Mouse (Mus musculus): ENCODE measurements at regions not wholly inside any gene's neighbourhood (a gene's known extent, or its start where the extent isn't known, plus 50 kb on each side); places are given as distances from the start of the nearest gene placed in this dataset.
A peak's percentile ranks its signal among the peaks of the same experiment; 100 is the strongest.

DNA sequence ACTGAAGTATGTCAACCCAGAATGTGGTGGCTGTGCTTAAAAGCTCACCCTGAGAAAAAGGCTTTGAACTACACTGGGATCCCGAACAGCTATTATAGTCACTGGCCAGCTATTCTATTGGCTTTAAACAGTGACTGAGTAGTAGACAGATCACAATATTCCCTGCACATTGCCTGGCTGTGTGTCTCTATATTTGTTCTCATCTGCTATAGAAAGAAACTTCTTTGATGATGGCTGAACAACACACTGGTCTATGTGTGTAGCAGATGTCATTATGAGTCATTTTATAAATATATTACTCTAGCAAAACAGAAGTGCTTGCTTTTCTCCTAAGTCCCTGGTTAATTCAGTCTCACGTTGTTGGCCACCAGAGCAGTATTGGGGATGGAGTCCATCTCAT is 152.1 kb upstream of the Slco6d1 start:
- DNase-seq (ENCODE audit: low spot score) = no peak

DNA sequence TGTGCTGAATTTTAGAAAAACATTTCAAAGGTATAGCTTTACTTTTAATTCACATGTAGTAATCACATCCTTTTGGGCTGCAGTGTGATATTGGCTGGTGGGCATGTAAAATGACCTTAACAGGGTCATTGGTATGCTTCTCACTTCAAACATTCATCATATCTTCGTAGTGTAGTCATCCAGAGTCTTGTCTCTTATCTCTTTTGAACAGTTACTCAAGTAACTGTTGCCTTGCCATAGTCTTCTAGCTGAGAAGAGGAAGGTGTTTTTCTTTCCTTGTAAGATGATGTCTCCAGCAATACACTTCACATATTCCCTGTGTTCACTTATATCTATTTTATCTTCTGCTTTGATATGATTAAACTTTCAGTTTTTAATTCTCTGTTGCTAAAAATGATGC is 150.7 kb upstream of the Slco6d1 start:
- no peak for DNase-seq (ENCODE audit: low spot score)

DNA sequence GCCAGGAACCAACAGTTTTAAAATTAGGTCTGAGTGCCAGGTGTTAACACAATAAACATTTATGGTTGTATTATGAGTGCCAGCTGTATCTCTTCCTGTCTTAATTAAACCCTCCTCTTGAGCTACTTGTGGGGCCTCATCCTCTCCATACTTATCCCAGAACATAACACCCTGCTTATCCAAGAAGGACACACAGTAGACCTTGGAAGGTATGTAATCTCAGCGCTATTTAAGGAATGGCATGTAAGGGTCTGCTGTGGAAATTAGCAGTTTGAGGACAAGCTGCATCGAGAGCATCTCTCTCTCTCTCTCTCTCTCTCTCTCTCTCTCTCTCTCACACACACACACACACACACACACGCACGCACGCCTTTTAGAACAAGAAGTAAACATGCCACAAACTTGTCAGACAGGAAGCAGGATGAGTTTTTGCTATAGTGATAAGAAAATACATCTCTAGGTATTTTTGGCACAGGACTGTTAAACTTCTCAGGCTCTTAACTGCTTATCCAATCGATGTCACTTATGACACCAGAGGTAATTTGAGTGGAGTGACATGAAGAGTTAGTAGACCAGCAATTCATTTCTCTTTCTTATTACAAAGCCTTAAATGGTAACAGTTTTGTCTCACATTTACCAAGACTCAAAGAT is 146.8 kb upstream of the Slco6d1 start:
- no peak for DNase-seq (ENCODE audit: low spot score)

DNA sequence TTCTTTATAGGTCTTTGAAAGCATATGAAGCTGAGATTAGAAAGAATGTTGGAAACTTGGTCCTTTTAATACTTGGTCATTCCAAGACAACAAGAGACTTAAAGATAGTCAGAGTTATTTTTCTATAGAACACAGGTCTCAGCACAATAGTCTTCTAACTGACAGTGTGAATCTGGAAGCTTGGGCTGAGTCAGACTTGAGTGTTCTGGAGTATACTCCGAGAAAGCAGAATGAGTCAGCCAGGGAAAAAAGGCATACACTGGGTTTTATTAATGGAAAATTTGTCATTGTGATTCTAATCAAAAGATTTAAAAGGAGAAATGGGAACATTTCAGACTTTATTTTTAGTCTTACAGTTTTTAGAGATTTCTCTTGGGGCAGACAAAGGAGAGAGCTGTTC is 145.4 kb upstream of the Slco6d1 start:
- no peak for DNase-seq (ENCODE audit: low spot score)

DNA sequence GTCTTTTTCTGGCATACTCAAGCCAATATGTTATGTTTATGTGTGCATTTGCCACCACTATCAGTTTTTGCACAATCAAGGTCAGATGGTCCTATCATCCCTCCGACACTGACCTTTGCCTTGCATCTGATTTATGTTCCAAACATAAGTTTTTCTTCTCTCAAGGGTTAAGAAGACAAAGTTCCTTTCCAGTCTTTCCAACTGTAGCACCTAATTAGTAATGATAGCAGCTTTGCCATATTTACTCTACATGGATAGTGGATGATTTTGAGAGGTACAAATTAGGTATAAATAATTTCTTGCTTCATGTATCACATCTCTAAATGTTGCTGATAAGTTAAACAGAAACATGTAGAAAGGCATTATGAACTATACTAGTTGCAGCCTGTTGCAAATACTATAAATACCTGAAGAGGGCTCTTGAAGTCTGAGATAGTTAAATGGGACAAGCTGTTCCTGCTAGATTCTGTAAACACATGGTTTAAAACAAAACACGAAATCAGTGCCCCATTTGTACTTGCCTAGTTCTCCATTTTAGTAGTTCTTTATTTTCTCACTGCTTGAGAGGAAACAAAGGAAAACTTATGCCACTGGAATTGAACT is 141.4 kb upstream of the Slco6d1 start:
- no peak for DNase-seq (ENCODE audit: low spot score)

DNA sequence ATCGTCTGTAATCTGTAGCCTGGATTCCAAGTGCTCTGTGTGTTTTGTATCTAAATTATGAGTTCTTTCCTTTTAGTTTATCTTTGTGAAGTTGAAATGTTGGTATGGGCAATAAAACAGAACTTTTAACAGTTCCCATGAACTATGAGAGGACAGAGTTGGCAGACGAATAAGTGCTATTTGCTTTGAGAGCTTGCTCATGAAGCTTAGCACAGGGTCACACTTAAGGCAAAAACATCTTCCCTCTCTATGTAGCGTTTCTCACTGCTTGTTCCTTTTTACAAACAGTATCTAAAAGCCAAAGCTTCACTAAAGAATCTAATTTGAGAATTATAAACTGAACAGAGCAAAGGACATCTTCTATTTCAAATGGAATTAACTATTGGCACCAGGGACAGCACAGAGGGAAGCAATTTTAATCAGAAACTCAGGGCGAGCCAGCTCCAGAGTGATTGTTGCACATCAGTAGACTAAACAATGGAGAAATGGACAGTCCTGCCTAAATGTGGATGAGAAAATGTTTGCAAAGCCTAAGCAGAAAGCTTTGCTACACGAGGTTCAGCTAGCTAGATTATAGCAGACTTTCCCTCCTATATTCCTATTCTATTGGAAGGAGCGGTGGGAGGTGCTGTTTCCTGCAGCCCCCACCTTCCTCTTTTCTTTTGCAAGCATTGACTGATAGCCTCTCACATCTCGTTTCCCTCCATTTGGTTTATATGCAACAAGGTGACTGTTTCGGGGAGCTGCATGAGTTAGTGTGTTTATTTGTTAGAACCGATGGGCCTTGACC is 140.5 kb upstream of the Slco6d1 start:
- peak; percentile 8 for DNase-seq (ENCODE audit: low spot score)

DNA sequence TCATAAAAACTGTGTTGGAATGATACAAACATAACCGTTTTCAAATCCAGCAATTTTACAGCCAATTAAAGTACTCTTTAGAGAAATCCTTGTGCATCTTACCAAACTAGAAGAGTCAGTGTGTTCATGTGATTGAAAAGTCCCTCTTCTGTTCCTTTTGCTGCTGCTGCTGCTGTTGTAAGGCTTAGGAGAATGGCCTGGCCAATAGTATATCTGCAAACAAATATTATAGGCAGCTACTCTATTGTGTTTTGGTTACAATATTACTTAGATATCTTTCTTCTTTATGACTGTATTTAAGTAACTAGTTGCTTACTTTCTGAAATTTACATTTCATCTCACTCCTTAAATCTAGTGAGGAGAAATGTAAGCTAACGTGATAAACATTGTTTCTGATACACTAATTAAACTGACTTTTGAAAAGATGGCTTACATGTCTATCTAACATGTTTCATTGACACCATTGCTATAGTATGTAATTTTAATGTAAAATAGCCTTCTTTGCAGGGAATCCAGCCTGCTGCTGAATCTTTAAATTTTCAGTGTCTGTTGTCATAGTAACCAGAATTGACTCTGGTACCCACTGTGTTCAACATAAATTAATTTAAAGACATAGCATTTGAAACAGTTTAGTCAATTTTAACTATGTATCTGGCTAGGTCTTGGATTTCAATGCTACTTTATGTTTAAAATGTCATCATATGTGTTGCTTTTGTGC is 139.7 kb upstream of the Slco6d1 start:
- no peak for DNase-seq (ENCODE audit: low spot score)

DNA sequence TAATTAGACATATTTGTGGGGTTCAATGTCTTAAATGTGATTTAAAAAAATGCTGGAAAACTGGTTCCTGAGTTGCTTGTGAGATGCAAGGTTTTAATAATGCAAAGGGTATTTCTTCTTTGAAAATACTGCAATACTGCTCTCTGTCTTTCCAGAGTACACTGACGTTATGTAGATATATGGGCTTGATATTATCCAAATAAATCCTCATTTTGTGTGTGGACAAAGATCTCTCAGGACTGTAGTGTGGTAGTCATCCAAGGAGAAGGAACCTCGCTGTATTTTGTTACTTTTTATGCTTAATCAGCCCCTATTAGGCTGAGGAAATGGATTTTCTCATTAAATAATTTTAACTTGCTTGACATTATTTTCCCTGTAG is 139.2 kb upstream of the Slco6d1 start:
- no peak for DNase-seq (ENCODE audit: low spot score)

DNA sequence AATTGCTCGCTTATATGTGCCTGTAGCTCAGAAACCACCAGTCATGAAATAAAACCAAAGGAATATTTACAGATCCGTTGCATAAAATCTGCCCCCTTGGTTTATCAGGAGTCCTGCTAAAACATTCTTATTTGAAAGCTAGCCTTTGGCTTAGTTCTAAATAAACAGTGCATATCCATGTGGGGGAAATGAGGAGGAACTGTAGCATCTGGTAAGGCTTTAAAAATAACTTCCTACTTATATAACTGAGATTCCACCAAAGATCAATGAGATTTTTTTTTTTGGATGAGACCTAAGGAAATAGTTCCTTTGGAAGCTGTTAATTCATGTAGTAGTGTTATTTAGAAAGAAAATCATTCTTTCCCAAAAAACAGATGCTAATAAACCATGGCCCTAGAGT is 117.8 kb upstream of the Slco6d1 start:
- DNase-seq (ENCODE audit: low spot score) = no peak

DNA sequence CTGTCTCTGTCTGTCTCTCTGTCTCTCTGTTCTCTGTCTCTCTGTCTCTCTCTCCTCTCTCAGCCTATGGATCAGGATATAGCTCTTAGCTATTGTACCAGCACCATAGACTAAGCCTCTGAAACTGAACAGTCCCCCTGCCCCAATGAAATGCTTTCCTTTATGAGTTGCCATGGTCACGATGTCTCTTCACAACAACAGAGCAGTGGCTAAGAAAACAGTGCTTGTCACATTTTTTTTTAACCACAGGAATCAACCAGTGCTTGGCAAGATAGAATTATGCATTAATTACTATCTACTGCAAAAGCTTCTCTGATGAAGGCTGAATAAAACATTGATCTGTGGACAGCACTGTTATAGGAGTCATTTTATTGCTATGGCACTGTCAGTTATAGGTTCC is 114.6 kb upstream of the Slco6d1 start:
- no peak for DNase-seq (ENCODE audit: low spot score)

DNA sequence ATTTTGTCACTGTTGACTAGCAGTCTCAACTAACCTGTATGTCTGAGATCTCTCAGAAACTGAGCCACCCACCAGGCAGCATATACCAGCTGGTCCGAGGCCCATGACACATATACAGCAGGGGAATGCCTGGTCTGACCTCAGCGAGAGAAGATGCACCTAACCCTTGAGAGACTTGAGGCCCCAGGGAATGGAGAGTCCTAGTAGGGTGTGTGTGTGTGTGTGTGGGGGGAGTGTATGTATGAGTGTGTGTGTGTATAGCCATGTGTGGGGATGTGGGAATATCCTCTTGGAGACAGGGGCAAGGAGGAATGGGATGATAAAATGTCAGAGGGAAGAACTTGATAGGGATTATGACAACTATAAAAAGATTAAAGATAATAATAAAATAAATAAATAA is 113.4 kb upstream of the Slco6d1 start:
- DNase-seq (ENCODE audit: low spot score) = no peak

DNA sequence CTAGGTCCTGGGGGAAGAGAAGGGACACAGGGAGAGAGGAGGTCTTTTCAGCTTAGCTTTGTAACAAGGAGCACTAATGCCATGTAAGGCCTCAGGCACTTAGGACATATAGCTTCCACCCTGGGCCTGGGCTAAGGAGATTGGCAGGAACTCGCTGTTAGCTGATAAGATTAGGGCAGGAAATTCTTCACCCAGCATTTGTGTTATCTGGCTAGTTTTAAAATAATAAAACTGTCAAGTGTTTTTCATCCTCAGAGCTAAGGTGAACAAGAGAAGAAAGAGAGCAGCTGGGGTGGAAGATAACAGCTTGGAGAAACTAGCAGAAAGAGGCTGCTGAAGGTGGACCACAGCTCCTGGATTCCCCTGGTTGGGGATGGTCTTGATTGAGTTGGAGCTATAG is 111.0 kb upstream of the Slco6d1 start:
- DNase-seq (ENCODE audit: low spot score) = no peak

DNA sequence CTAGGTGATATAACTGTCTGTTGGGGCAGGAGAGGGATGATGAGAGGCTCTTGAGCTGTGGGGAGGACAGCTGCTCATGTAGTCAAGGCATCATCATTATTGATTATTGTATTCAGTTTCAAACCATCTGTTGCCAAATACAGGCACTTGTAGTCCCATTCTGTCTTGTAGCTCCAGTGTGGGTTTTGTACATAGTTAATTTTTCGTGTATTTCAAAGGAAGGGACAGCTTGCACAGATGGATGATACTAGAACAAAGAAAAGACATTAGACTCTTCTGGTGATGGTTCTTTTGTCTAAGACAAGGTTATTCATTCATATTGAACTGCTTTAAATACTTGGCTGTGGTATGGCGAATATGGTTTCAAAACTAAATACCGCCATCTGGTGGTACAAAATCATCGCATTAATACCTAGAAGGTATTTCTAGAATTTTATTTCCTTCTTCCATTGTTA is 70.8 kb upstream of the Slco6d1 start:
- DNase-seq (ENCODE audit: low spot score) = no peak

DNA sequence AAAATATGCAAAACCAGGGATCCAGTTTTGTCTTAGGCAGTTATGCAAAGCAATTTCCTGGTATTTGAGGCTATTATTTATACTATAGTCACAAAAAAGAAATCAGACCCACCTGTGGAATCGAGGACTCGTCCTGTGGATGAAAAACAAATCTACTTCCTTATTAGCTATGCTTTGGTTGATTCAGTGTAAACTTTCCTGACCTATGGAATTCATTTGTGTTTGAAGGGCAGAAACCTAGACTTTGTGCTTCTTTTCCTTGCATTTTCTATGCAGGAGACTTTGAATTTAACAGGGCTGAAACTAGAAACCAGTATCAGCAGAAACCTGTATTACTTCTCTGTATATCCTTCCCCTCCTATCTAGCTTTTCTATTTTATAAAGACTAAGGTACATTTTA is 70.2 kb upstream of the Slco6d1 start:
- DNase-seq (ENCODE audit: low spot score) = no peak

DNA sequence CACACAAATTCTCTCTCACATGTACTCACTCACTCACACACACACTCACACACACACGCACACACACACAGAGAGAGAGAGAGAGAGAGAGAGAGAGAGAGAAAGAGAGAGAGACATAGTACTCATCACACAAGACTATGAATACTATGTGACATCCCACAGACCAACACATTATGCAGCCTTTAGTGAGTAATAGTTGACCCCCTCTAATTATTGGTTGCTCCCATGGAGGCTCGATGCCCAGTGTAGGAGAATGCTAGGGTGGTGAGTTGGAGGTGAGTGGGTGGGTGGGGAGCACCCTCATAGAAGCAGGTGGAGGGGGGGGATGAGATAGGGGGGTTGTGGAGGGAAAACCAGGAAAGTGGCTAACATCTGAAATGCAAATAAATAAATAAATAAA is 69.4 kb upstream of the Slco6d1 start:
- DNase-seq (ENCODE audit: low spot score) = no peak

Data from ovary, postnatal 36 days (tissue).